Mouse (Mus musculus): ENCODE measurements around the gene Nfx1.

DNA sequence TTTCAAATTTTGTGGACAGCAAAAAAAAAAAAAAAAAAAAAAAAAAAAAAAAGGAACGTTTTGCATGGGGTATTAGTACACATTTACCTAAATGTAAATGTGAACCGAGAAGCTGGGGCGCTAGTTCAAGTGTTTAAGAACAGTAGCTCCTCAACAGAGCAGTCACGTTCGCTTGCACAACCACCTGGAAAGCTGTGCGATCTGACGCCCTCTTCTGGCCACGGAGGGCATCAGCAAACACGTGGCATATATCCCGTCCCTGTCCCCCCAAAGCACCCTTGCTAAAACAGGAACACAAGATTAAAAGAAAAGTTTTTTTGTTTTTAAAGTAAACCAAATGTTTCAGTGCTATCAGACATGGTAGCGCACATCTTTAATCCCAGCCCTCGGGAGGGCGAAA is 1.0 kb downstream of the Nfx1 start:
- TF ChIP-seq CTCF (IDR thresholded peaks at IDR 0.05; ENCODE audit: extremely low read depth, insufficient read depth, insufficient read length, insufficient replicate concordance) (peak; percentile 41; the same call in 1 of the 2 replicates), POLR2A (IDR thresholded peaks at IDR 0.05; ENCODE audit: low read depth, low read length) (no peak)

Data from spleen, adult 2 months (tissue).